Mouse (Mus musculus): ENCODE data around the gene Tunar.

- TF ChIP-seq CTCF (IDR thresholded peaks at IDR 0.05; ENCODE audit: low read depth, low read length) (no peak), POLR2A (IDR thresholded peaks at IDR 0.05; ENCODE audit: extremely low read depth, insufficient read depth, low read length) (no peak)
Observed at GRCm38 (mm10) chr12:105344460-105344859, 10.8 kb downstream of the Tunar start.
